8 mouse cellular contexts compared by ENCODE assay signal in genomic region chr6:38874035-38874434, GRCm38 (mm10). TPM values are rescaled to one million over a fixed set of nuclear protein-coding genes. Genes with fewer than 3 reads are reported as not detected.
DNase-seq lines count a peak whose midpoint lies in the region; ATAC-seq lines count a peak whose summit lies in the region.

No protein-coding gene starts in this region.

- peak overlapping the region; percentile 98; the same call in 1 of the 2 replicates for H3K27ac ChIP-seq in hindbrain, embryonic 14.5 days

- peak overlapping the region; percentile 96 for H3K4me3 ChIP-seq in hindbrain, embryonic 14.5 days (replicated peaks; ENCODE audit: low read length)

- H3K4me2 ChIP-seq in hindbrain, embryonic 14.5 days (replicated peaks): peak overlapping the region; percentile 58

- peak; percentile 9 for DNase-seq in ovary, postnatal 10 days (ENCODE audit: low spot score)
- no peak for DNase-seq in ovary, adult 18-20 months (ENCODE audit: low spot score)
- DNase-seq in cerebellum, adult 9-11 months: peak; percentile 51
- peak; percentile 74 for DNase-seq in forelimb bud, embryonic 11.5 days (ENCODE audit: low read depth, low spot score)
- DNase-seq in hindbrain, embryonic 14.5 days (ENCODE audit: low spot score): peak; percentile 81
- DNase-seq in layer of hippocampus, postnatal 36 days: peak; percentile 42 to 49
- peak; percentile 80 for DNase-seq in lung, postnatal 25 days (ENCODE audit: low spot score)
- DNase-seq in right cerebral cortex, postnatal 14 days: peak; percentile 47

- H3K27me3 ChIP-seq in hindbrain, embryonic 14.5 days (ENCODE audit: control insufficient read depth, insufficient read depth, low read length): no peaks in the 10 kb centered on the region

- 3% methylated on average over 8 of the region's 8 CpGs for WGBS in hindbrain, embryonic 14.5 days

- no peaks in the 10 kb centered on the region for H3K36me3 ChIP-seq in hindbrain, embryonic 14.5 days (replicated peaks; ENCODE audit: control insufficient read depth, insufficient read depth)

- H3K9me3 ChIP-seq in hindbrain, embryonic 14.5 days (ENCODE audit: control insufficient read depth, low read length): no peaks in the 10 kb centered on the region

- H3K9ac ChIP-seq in hindbrain, embryonic 14.5 days: peak overlapping the region; percentile 100

- no peak for ATAC-seq in hindbrain, embryonic 14.5 days (ENCODE audit: low FRiP score)

- H3K4me1 ChIP-seq in hindbrain, embryonic 14.5 days (replicated peaks; ENCODE audit: control insufficient read depth, insufficient read depth, low read length): peaks cover 41% of the 10 kb centered on the region

RNA-seq across cellular contexts. Expression of gene Tbxas1, which starts 1.2 kb away (rescaled TPM):
- 1.6 and 2.2 TPM in 2 replicates for polyA plus RNA-seq in hindbrain, embryonic 14.5 days (2014; fragmentation: Nextera tagmentation; extraction: Ambion mirVana)
- 1 to 10 TPM; 2.1 to 2.3 TPM for total RNA-seq in layer of hippocampus, postnatal 36 days (2021)

RNA-seq across cellular contexts. Expression of gene Hipk2, which starts 1.9 kb away (rescaled TPM):
- 33.8 and 36.9 TPM in 2 replicates for polyA plus RNA-seq in hindbrain, embryonic 14.5 days (2014; fragmentation: Nextera tagmentation; extraction: Ambion mirVana)
- total RNA-seq in layer of hippocampus, postnatal 36 days (2021): 10 to 100 TPM; 52.7 to 64.1 TPM
